Mouse (Mus musculus): ENCODE measurements around the gene Ggct. TPM values are rescaled to one million over a fixed set of nuclear protein-coding genes. Genes with fewer than 3 reads are reported as not detected.
"Not testable (repeated sequence)": the region's sequence is repeated elsewhere in the genome, so short reads cannot be mapped to it uniquely, and the experiment has no call there.

Ggct gene
- polyA plus RNA-seq, 1 experiment from 2014 or later, result 8.1 TPM

DNA sequence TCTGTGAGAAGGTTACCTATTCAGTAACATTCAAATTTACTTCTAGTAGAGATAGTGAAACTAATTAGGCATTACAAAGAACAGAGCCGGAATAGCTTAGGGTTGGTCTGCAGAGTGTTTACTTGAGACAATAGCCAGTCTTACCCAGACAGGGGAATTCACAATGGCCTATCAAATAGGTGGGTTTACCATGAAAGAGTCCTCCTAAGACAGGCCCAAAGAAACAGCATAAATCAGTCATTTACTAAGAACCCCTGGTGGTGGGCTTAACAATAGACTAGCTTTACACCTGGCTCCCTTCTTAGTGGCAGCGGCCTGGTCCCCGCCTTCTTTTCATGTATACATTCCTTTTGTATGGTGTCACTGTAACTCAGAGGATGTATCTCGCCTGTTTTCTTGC, 39.4 kb downstream of the Ggct start:
- not testable (repeated sequence) for H3K36me3 ChIP-seq (ENCODE audit: inconsistent target); H3K27ac ChIP-seq; H3K4me3 ChIP-seq (ENCODE audit: inconsistent target)
- peaks cover 53% of the 10 kb centered on the region; the same call in 1 of the 2 replicates for H3K79me2 ChIP-seq (ENCODE audit: inconsistent target)
- WGBS (ENCODE audit: missing documents), result 92% methylated on average over 4 of the region's 4 CpGs

DNA sequence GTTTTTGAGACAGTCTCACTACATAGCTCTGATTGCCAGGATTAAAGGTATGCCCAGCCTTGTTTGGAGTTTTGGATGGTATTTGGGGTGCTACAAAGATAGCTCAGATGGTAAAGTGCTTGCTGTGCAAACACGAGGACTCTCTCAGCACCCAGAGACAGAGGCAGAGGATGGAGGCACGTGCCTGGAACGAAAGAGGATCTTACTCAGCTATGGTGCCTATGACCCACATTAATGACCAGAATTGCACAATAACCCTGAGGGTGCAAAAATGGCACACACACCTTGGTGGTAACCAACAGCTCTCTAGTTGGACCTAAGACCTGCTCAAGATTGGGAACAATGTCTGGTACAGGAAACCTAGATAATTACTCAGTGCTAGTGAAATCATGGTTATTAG, 40.2 kb downstream of the Ggct start:
- peaks cover 47% of the 10 kb centered on the region; the same call in 1 of the 2 replicates for H3K79me2 ChIP-seq (ENCODE audit: inconsistent target)
- 32% methylated on average over 3 of the region's 3 CpGs for WGBS (ENCODE audit: missing documents)
- H3K27ac ChIP-seq, result peak overlapping the region; percentile 41; the same call in 1 of the 2 replicates
- H3K36me3 ChIP-seq (ENCODE audit: inconsistent target), result no peaks in the 10 kb centered on the region
- H3K4me3 ChIP-seq (ENCODE audit: inconsistent target), result no peak overlapping the region

DNA sequence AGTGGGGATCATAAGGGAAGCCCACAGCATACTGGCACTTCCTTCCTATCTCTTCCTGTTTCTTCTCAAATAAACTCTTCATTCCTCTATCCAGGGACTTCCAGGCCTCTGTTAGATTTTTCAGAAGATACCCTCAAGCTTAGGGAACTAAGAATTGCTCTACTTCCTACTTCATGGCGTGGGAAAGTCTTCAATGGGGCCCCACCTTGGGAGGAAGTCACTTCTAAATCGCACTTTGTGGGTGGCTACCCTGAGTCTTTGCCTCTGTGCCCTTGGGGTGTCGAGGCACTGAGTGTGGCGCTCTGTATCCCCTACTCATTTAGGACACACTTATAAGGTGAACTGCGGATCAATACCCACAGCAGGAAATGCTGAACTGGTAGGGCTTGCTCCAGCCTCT, 44.1 kb downstream of the Ggct start:
- H3K27ac ChIP-seq, result peak overlapping the region; percentile 22

DNA sequence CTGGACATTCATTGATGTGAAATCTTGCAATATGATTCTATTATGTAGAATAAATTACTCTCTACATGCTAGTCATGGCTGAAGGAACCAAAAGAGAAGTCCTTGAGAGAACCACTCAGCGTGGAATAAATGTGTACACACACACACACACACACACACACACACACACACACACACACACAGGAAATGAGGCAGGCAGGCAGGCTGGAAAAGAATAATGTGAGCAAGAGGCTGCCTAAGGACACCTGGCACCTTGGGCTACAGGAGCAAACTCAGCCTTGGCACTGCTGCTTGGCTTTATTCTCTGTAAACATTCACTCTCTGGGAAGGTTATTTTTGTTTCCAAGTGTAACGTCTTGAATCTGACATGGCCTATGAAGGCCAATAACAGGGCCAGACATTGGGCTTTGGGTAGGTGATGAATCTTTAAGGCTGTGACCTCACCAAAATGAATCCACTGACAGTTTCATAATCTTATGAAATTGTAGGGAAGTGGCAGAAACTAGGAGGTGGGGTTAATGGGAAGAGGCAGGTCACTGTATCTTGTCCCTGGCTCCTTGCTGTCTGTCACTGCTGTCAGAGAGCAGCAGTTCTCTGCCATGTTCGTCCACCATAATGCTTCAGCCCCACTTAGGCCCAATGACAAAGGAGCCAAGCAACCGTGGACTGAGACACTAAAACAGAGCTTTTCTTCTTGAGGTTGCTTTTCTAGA, 46.4 kb downstream of the Ggct start:
- WGBS (ENCODE audit: missing documents), result 60% methylated on average over 4 of the region's 4 CpGs
- H3K27ac ChIP-seq, result no peak overlapping the region

More for the DNA sequence above, 44.1 kb downstream of the Ggct start:
- H3K79me2 ChIP-seq (ENCODE audit: inconsistent target), result peaks cover 42% of the 10 kb centered on the region; the same call in 1 of the 2 replicates
- peaks cover 18% of the 10 kb centered on the region for H3K36me3 ChIP-seq (ENCODE audit: inconsistent target)
- WGBS (ENCODE audit: missing documents), result 40% methylated on average over 5 of the region's 5 CpGs
- H3K4me3 ChIP-seq (ENCODE audit: inconsistent target), result no peak overlapping the region

DNA sequence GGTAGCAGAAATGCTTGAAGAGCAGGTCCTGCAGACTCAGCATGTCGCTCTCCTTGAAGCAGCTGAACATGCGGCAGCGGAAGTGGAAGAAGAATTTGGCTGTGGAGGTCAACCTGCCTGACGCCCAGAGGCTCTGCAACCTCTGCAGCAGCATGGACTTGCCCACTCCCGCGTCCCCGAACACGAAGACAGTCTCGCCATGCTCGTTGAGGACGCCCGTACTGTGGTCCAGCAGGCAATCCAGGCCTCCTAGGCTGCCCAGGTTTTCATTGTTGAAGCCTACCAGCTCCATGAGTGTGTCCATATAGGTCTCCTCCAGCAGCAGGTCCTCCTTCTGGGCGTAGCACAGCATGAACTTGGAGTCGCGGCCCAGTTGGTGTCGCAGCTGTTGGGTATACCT, 48.2 kb downstream of the Ggct start:
- WGBS (ENCODE audit: missing documents), result 96% methylated on average over 16 of the region's 16 CpGs
- Histone ChIP-seq H3K79me2 (ENCODE audit: inconsistent target) (peaks cover 12% of the 10 kb centered on the region; the same call in 1 of the 2 replicates), H3K4me3 (ENCODE audit: inconsistent target) (no peak overlapping the region), H3K36me3 (ENCODE audit: inconsistent target) (peaks cover 31% of the 10 kb centered on the region), H3K27ac (no peak overlapping the region)

More for the DNA sequence above, 46.4 kb downstream of the Ggct start:
- no peak overlapping the region for H3K4me3 ChIP-seq (ENCODE audit: inconsistent target)
- peaks cover 29% of the 10 kb centered on the region; the same call in 1 of the 2 replicates for H3K79me2 ChIP-seq (ENCODE audit: inconsistent target)
- peaks cover 31% of the 10 kb centered on the region for H3K36me3 ChIP-seq (ENCODE audit: inconsistent target)

DNA sequence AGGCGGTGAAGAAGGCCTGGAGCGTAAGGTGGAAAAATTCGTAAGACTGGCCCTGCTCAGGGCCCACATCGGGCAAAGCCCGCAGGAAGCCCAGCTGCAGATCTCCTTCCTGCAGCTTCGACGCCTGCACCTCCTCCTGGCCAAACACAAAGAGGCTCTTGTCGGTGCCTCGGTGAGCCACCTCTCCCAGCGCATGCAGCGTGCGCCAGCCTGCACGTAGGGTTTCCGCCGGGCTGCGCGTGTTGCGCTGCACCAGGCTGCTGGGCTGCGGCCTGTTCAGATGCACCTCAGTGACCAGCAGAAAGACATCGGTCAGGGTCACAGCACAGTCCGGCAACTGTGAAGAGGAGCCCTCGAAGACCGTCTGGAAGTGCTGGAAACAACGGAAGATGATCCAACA, 49.0 kb downstream of the Ggct start:
- Histone ChIP-seq H3K36me3 (ENCODE audit: inconsistent target) (peaks cover 32% of the 10 kb centered on the region), H3K27ac (no peak overlapping the region), H3K4me3 (ENCODE audit: inconsistent target) (no peak overlapping the region), H3K79me2 (ENCODE audit: inconsistent target) (peaks cover 13% of the 10 kb centered on the region; the same call in 1 of the 2 replicates)
- 91% methylated on average over 19 of the region's 24 CpGs for WGBS (ENCODE audit: missing documents)

DNA sequence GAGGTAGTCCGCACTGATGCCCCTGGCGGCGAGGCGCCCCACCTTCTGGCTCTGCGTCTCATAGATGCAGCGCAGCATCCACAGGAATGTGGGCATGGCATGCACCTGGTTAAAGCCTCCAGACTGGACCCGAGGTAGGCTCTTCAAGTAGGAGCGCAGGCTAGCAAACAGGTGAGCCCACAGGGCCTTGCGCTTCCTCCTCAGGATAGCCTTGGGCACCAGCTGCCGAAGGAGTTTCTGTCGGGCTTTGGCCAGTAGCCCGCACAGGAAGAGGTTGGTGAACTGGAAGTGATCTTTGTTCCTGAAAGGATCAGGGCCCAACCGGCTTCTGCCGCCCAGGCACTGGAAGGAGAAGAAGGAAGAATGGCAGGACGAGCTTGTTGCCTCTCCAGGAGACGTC, 49.5 kb downstream of the Ggct start:
- Histone ChIP-seq H3K36me3 (ENCODE audit: inconsistent target) (peaks cover 36% of the 10 kb centered on the region), H3K27ac (no peak overlapping the region), H3K79me2 (ENCODE audit: inconsistent target) (peaks cover 13% of the 10 kb centered on the region; the same call in 1 of the 2 replicates), H3K4me3 (ENCODE audit: inconsistent target) (no peak overlapping the region)
- 86% methylated on average over 16 of the region's 16 CpGs for WGBS (ENCODE audit: missing documents)

DNA sequence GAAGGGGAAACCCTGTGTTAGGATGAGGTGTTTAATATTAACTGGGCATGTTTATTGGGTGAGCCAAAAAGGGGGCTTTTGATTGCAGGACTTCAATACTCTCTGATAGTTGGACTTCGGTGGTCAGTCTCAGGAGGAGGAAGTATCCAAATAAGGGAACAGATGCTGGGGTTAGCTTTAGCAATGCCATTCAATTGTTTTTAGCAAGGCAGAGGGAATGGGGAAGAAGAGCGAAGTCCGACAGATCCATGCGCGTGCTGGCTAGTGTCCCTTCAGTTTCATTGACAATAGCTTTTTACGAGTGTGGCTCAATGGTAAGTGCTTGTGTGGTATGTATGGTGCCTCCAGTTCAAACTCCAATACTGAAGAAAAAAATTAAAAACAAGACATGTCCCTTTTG, 51.6 kb downstream of the Ggct start:
- Histone ChIP-seq H3K79me2 (ENCODE audit: inconsistent target) (peaks cover 10% of the 10 kb centered on the region; the same call in 1 of the 2 replicates), H3K27ac (no peak overlapping the region), H3K36me3 (ENCODE audit: inconsistent target) (peaks cover 49% of the 10 kb centered on the region), H3K4me3 (ENCODE audit: inconsistent target) (no peak overlapping the region)
- WGBS (ENCODE audit: missing documents), result 38% methylated on average over 6 of the region's 6 CpGs

DNA sequence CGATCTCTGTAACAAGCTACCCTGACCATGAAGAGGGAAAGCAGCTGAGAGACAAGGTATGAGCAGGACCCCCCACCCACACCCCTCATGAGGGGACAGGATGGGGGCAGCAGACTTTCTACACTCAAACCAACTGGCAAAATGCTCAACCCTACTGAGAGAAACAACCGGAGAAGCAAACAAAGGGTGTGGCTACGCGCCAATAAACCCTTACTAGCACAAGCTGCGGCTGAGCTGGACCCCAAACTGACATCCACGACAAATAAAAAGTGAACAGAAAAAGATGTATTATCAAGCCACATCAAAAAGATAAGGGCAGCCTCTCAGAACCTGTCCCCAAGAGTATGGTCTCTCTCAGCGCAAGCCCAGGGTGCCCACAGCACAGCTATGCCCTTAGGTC, 52.6 kb downstream of the Ggct start:
- H3K4me3 ChIP-seq (ENCODE audit: inconsistent target), result no peak overlapping the region
- WGBS (ENCODE audit: missing documents), result 48% methylated on average over 7 of the region's 7 CpGs
- H3K79me2 ChIP-seq (ENCODE audit: inconsistent target), result peaks cover 10% of the 10 kb centered on the region; the same call in 1 of the 2 replicates
- H3K36me3 ChIP-seq (ENCODE audit: inconsistent target), result peaks cover 45% of the 10 kb centered on the region
- peak overlapping the region; percentile 28 for H3K27ac ChIP-seq

DNA sequence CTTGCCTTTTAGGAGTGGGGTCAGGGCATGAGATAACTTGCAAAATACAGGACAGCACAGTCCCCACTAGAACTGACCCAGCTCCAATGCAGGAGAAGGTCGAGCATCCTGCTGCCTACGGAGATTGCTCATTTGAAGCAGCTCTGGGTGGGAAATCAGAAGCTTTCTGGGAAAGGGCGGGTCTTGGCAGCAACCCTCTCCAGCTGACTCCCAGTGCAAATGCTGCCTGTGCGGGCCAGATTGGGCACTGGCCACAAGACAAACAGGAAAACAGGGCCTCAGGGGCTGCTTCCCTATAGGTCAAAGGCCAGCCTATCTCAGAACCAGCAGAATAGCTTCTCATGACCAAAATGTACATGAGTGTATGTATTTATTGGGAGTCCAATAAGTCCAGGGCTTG, 53.1 kb downstream of the Ggct start:
- WGBS (ENCODE audit: missing documents), result 26% methylated on average over 4 of the region's 4 CpGs
- Histone ChIP-seq H3K4me3 (ENCODE audit: inconsistent target) (no peak overlapping the region), H3K27ac (peak overlapping the region; percentile 28), H3K36me3 (ENCODE audit: inconsistent target) (peaks cover 44% of the 10 kb centered on the region; the same call in 1 of the 2 replicates), H3K79me2 (ENCODE audit: inconsistent target) (peaks cover 10% of the 10 kb centered on the region; the same call in 1 of the 2 replicates)

DNA sequence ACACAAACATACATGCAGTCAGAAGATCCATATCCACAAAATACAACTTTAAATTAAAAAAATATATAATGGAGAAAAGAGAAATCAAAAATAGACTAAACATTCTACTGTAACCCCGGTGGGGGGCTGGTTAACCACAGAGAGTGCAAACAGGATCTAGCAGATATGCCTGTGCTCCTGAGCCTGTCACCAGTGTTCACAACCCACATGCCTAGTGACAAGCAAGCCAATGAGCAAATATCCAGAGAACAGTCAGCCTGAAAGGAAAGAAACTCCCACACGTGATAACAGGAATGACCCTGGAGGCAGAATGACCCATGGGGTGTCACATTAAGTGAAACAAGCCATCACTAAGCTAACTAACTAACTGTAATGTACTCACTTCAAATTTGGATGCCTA, 56.3 kb downstream of the Ggct start:
- peaks cover 6% of the 10 kb centered on the region; the same call in 1 of the 2 replicates for H3K79me2 ChIP-seq (ENCODE audit: inconsistent target)
- H3K4me3 ChIP-seq (ENCODE audit: inconsistent target), result no peak overlapping the region
- H3K27ac ChIP-seq, result no peak overlapping the region
- H3K36me3 ChIP-seq (ENCODE audit: inconsistent target), result peaks cover 41% of the 10 kb centered on the region
- 25% methylated on average over 2 of the region's 2 CpGs for WGBS (ENCODE audit: missing documents)

DNA sequence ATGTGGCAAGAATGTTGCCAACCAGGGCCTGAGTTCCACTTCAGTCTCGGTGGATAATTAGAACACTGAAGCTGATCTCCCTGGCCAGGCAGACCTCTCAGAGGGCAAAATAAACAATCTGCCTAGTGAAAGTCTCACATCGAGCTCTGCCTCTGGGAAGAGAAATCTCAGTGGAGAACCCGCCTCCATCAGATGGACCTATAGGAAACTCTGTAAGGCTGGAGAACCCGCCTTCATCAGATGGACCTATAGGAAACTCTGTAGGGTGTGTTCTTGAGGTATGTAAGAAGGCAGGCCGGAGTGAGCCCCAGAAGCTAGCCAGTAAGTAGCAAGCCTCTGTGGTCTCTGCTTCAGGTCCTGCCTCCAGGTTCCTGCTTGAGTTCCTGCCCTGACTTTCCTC, 57.8 kb downstream of the Ggct start:
- Histone ChIP-seq H3K4me3 (ENCODE audit: inconsistent target) (no peak overlapping the region), H3K27ac (no peak overlapping the region), H3K36me3 (ENCODE audit: inconsistent target) (peaks cover 57% of the 10 kb centered on the region), H3K79me2 (ENCODE audit: inconsistent target) (peaks cover 6% of the 10 kb centered on the region; the same call in 1 of the 2 replicates)
- WGBS (ENCODE audit: missing documents), result 89% methylated on average over 5 of the region's 5 CpGs

DNA sequence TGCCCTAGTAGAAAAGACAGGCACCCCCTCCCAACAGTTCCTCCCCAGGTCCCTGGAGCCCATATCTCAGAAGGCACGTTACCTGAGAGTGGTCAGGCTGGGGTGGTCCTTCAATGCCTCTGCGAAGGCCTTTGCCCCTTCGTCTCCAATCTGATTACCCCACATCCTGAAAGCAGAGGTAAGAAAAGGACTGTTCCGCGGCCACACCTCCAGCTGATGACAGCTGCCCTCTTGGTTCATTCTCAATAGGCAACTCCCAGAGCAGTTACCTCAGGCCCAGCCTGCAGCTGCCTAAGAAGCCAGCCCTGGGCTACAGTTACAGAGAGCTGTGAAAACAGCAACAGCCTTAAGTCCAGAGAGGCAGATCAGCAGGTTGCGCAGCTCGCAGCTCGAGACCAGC, 58.4 kb downstream of the Ggct start:
- Histone ChIP-seq H3K36me3 (ENCODE audit: inconsistent target) (peaks cover 62% of the 10 kb centered on the region), H3K27ac (peak overlapping the region; percentile 35; the same call in 1 of the 2 replicates), H3K4me3 (ENCODE audit: inconsistent target) (no peak overlapping the region), H3K79me2 (ENCODE audit: inconsistent target) (peaks cover 5% of the 10 kb centered on the region; the same call in 1 of the 2 replicates)
- 58% methylated on average over 8 of the region's 8 CpGs for WGBS (ENCODE audit: missing documents)

DNA sequence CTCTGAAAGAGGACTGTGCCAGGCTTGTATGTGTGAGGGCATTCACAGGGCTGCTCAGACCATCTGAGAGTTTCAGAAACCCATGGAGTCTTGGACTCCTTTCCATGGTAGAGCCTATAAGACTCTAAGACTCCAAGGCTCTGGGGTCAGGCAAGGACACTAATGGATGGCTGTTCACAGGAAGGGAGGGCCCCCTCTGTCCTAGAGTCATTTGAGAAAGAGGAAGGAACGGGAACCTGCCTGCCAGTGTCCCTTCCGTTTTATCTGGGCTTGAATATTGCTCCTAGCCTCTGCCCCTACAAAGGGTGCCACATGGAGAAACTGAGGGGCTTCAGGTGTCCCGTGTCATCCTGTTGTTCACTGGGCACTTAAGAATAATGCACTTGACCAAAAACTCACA, 58.9 kb downstream of the Ggct start:
- Histone ChIP-seq H3K27ac (peak overlapping the region; percentile 35; the same call in 1 of the 2 replicates), H3K79me2 (ENCODE audit: inconsistent target) (peaks cover under 1% of the 10 kb centered on the region; the same call in 1 of the 2 replicates), H3K4me3 (ENCODE audit: inconsistent target) (no peak overlapping the region), H3K36me3 (ENCODE audit: inconsistent target) (peaks cover 67% of the 10 kb centered on the region)
- WGBS (ENCODE audit: missing documents), result 3% methylated on average over 3 of the region's 3 CpGs

DNA sequence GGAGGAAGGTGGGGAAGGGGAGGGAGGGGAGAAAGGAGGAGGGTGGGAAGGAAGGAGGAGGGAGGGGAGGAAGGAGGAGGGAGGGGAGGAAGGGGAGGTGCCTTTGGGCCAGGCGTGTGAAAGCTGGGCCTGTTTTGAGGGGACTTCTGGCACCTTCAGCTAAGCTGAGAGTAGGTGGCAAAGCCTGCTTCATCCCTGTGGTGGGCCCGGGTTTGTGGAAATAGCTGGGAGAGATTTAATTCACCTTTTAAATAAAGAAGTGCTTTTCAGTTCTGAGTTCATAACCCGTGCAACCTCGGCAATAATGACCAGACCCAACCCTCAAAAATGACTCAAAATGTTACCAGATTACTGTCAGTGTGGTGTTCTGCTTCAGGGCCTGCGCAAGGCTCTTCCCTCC, 59.5 kb downstream of the Ggct start:
- H3K27ac ChIP-seq, result peak overlapping the region; percentile 35; the same call in 1 of the 2 replicates

More for the DNA sequence above, 59.5 kb downstream of the Ggct start:
- H3K36me3 ChIP-seq (ENCODE audit: inconsistent target), result peaks cover 67% of the 10 kb centered on the region
- H3K4me3 ChIP-seq (ENCODE audit: inconsistent target), result no peak overlapping the region
- H3K79me2 ChIP-seq (ENCODE audit: inconsistent target), result no peaks in the 10 kb centered on the region
- 70% methylated on average over 5 of the region's 5 CpGs for WGBS (ENCODE audit: missing documents)

Data from macrophage (primary cell).